Mouse (Mus musculus) midbrain, embryonic 10.5 days (tissue): Measurements from ENCODE around the gene AL732309.1. TPM values are rescaled to one million over a fixed set of nuclear protein-coding genes. Genes with fewer than 3 reads are reported as not detected.
"Not testable (repeated sequence)": the region's sequence is repeated elsewhere in the genome, so short reads cannot be mapped to it uniquely, and the experiment has no call there.

Source experiments
- DNase-seq: peaks from one replicate; pipeline ENCODE4 v3.0.0-alpha.2; 2017; ENCODE audit warnings: low spot score
- H3K27ac ChIP-seq: fragments of 300-500 bp; sonication (generic); replicated peaks from 2 replicates; pipeline ENCODE4 v1.5.1; 2016; ENCODE audit warnings: mild to moderate bottlenecking
- H3K27me3 ChIP-seq: fragments of 300-500 bp; sonication (generic); 2 replicates; pipeline ENCODE4 v1.6.1; 2016; ENCODE audit warnings: low read depth, mild to moderate bottlenecking; ENCODE audit not compliant: poor library complexity, severe bottlenecking
- H3K36me3 ChIP-seq: fragments of 300-500 bp; sonication (generic); 2 replicates; pipeline ENCODE4 v1.6.1; 2016; ENCODE audit warnings: mild to moderate bottlenecking, moderate library complexity
- H3K4me1 ChIP-seq: fragments of 300-500 bp; sonication (generic); 2 replicates; pipeline ENCODE4 v1.6.1; 2016
- H3K4me3 ChIP-seq: fragments of 300-500 bp; sonication (generic); 2 replicates; pipeline ENCODE4 v1.5.1; 2016; ENCODE audit warnings: mild to moderate bottlenecking, moderate library complexity
- H3K9me3 ChIP-seq: fragments of 300-500 bp; sonication (generic); replicated peaks from 2 replicates; pipeline ENCODE4 v1.6.1; 2016; ENCODE audit warnings: mild to moderate bottlenecking
- WGBS: fragments of 180-500 bp; shearing (Covaris S2); methylation state at CpG from one replicate; pipeline ENCODE4 v1.1.7; 2016; 5-methylcytosine and 5-hydroxymethylcytosine counted together
- polyA plus RNA-seq: library from polyadenylated mRNA; unstranded; fragments of >200 nt; fragmentation: Nextera tagmentation; extraction: Ambion mirVana; gene quantifications from 2 replicates; pipeline ENCODE4 v1.2.1, GENCODE M21; 2016

The AL732309.1 gene
- polyA plus RNA-seq, 1 experiment from 2014 or later = 8.6 TPM

- no peak for DNase-seq
- H3K27me3 ChIP-seq = peaks cover 25% of the 10 kb centered on the region
- peak overlapping the region; percentile 16; the same call in 1 of the 2 replicates for H3K4me3 ChIP-seq
- H3K27ac ChIP-seq = no peak overlapping the region
- peaks cover 52% of the 10 kb centered on the region for H3K4me1 ChIP-seq
- WGBS = 80% methylated on average over 3 of the region's 3 CpGs
- H3K36me3 ChIP-seq = peaks cover 22% of the 10 kb centered on the region
- H3K9me3 ChIP-seq = no peaks in the 10 kb centered on the region
These were observed 18.2 kb upstream of the AL732309.1 start for GRCm38 (mm10) chr2:25264851-25265250.

GRCm38 (mm10) chr2:25264286-25264660, 17.6 kb upstream of the AL732309.1 start:
- Histone ChIP-seq H3K27me3 (peaks cover 25% of the 10 kb centered on the region), H3K36me3 (peaks cover 17% of the 10 kb centered on the region), H3K4me1 (peaks cover 52% of the 10 kb centered on the region), H3K9me3 (no peaks in the 10 kb centered on the region), H3K27ac (no peak overlapping the region), H3K4me3 (peak overlapping the region; percentile 79)
- WGBS = 81% methylated on average over 5 of the region's 5 CpGs
- DNase-seq = no peak

- Histone ChIP-seq H3K4me1 (peaks cover 52% of the 10 kb centered on the region), H3K36me3 (peaks cover 11% of the 10 kb centered on the region), H3K27ac (no peak overlapping the region), H3K4me3 (peak overlapping the region; percentile 79), H3K9me3 (no peaks in the 10 kb centered on the region), H3K27me3 (peaks cover 25% of the 10 kb centered on the region)
- WGBS = 21% methylated on average over 12 of the region's 12 CpGs
- no peak for DNase-seq
These were observed 17.1 kb upstream of the AL732309.1 start for GRCm38 (mm10) chr2:25263623-25264285.

GRCm38 (mm10) chr2:25262795-25263622, 16.3 kb upstream of the AL732309.1 start:
- peak overlapping the region; percentile 79 for H3K4me3 ChIP-seq
- under 1% methylated on average over 80 of the region's 82 CpGs for WGBS
- peaks cover 4% of the 10 kb centered on the region; the same call in 1 of the 2 replicates for H3K36me3 ChIP-seq
- peak overlapping the region; percentile 73 for H3K27ac ChIP-seq
- no peak for DNase-seq
- H3K9me3 ChIP-seq = no peaks in the 10 kb centered on the region
- H3K4me1 ChIP-seq = peaks cover 52% of the 10 kb centered on the region
- H3K27me3 ChIP-seq = peaks cover 25% of the 10 kb centered on the region

GRCm38 (mm10) chr2:25262291-25262767, 15.7 kb upstream of the AL732309.1 start, which contains the start of gene Tprn:
Tprn (plus strand) TSS chr2:25262618.
- peak within 1 kb of the TSS; percentile 79 for H3K4me3 ChIP-seq
- peak within 1 kb of the TSS; percentile 73 for H3K27ac ChIP-seq
- DNase-seq = peak; percentile 91
- under 1% methylated on average over 39 of the region's 39 CpGs for whole genome bisulfite sequencing
- peaks cover 25% of the 10 kb centered on the region for H3K27me3 ChIP-seq
- no peaks in the 10 kb centered on the region for H3K9me3 ChIP-seq
- H3K4me1 ChIP-seq = peaks cover 51% of the 10 kb centered on the region
- no peaks in the 10 kb centered on the region for H3K36me3 ChIP-seq

GRCm38 (mm10) chr2:25261870-25262269, 15.2 kb upstream of the AL732309.1 start:
- Histone ChIP-seq H3K4me3 (peak overlapping the region; percentile 79), H3K36me3 (no peaks in the 10 kb centered on the region), H3K4me1 (peaks cover 46% of the 10 kb centered on the region), H3K9me3 (no peaks in the 10 kb centered on the region), H3K27me3 (peaks cover 25% of the 10 kb centered on the region), H3K27ac (peak overlapping the region; percentile 72)
- DNase-seq = no peak
- 48% methylated on average over 12 of the region's 12 CpGs for WGBS

GRCm38 (mm10) chr2:25258887-25259286, 12.2 kb upstream of the AL732309.1 start:
- Histone ChIP-seq H3K36me3 (no peaks in the 10 kb centered on the region), H3K27me3 (peaks cover 11% of the 10 kb centered on the region), H3K27ac (no peak overlapping the region), H3K9me3 (no peaks in the 10 kb centered on the region), H3K4me3 (no peak overlapping the region), H3K4me1 (peaks cover 39% of the 10 kb centered on the region)
- DNase-seq = no peak
- 56% methylated on average over 2 of the region's 2 CpGs for WGBS

GRCm38 (mm10) chr2:25257250-25257649, 10.6 kb upstream of the AL732309.1 start:
- H3K27me3 ChIP-seq, H3K9me3 ChIP-seq, DNase-seq, H3K4me3 ChIP-seq, H3K27ac ChIP-seq: not testable (repeated sequence)
- H3K4me1 ChIP-seq = peaks cover 24% of the 10 kb centered on the region
- WGBS = 82% methylated on average over 5 of the region's 5 CpGs
- H3K36me3 ChIP-seq = peaks cover 14% of the 10 kb centered on the region

GRCm38 (mm10) chr2:25256443-25257109, 9.9 kb upstream of the AL732309.1 start:
- not testable (repeated sequence) for H3K27me3 ChIP-seq, H3K9me3 ChIP-seq, DNase-seq, H3K27ac ChIP-seq
- Histone ChIP-seq H3K36me3 (peaks cover 21% of the 10 kb centered on the region), H3K4me3 (peak overlapping the region; percentile 92), H3K4me1 (peaks cover 18% of the 10 kb centered on the region)
- WGBS = 61% methylated on average over 12 of the region's 12 CpGs

- H3K27me3 ChIP-seq = no peaks in the 10 kb centered on the region
- 0% methylated on average over 39 of the region's 39 CpGs for WGBS
These were observed 8.7 kb upstream of the AL732309.1 start, which contains the start of gene Tmem203 for GRCm38 (mm10) chr2:25255284-25255779. Tmem203 (plus strand) TSS chr2:25255439.

GRCm38 (mm10) chr2:25252331-25252730, 5.7 kb upstream of the AL732309.1 start:
- no peak for DNase-seq
- no peak overlapping the region for H3K27ac ChIP-seq
- H3K27me3 ChIP-seq = no peaks in the 10 kb centered on the region
- WGBS = 89% methylated on average over 1 of the region's 1 CpGs
- peaks cover 64% of the 10 kb centered on the region for H3K36me3 ChIP-seq
- H3K9me3 ChIP-seq = no peaks in the 10 kb centered on the region
- H3K4me3 ChIP-seq = no peak overlapping the region
- peaks cover 18% of the 10 kb centered on the region for H3K4me1 ChIP-seq

More at GRCm38 (mm10) chr2:25255284-25255779, 8.7 kb upstream of the AL732309.1 start, which contains the start of gene Tmem203:
- DNase-seq = peak; percentile 95
- Histone ChIP-seq H3K9me3 (no peaks in the 10 kb centered on the region), H3K36me3 (peaks cover 34% of the 10 kb centered on the region), H3K27ac (peak within 1 kb of the TSS; percentile 94), H3K4me3 (peak within 1 kb of the TSS; percentile 92), H3K4me1 (peaks cover 18% of the 10 kb centered on the region)

- Histone ChIP-seq H3K36me3 (peaks cover 52% of the 10 kb centered on the region), H3K27ac (no peak overlapping the region), H3K4me3 (no peak overlapping the region), H3K4me1 (peaks cover 33% of the 10 kb centered on the region), H3K9me3 (no peaks in the 10 kb centered on the region), H3K27me3 (peaks cover 38% of the 10 kb centered on the region)
- DNase-seq = no peak
- WGBS = 83% methylated on average over 4 of the region's 4 CpGs
These were observed 2.5 kb downstream of the AL732309.1 start for GRCm38 (mm10) chr2:25244144-25244543.
